ENCODE assay signal across 1 mouse cellular context in the genomic region with DNA sequence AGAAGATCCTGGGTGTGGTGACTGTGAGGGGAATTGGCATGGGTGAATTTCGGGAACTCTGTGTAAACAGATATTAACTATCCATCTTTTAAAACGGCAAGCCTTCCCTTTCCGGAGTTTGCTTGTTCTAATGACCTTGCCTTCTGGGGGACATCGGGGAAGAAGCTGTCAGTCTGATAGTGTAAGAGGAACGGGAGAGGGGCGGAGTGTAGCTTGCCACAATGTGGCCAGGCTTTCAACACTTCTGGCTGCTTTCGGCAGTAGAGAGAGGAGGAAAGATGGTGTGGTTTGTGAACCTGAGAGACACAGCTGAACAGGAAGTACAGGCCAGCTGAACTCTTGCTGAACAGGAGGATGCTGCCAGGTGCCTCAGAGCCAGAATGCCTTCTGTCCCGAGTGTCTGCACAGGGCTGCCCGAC.
TF ChIP-seq lines count a peak whose summit lies in the region.

No protein-coding gene starts in this region.

TF ChIP-seq in CH12.LX, 34 proteins besides CTCF, POLR2A, EP300 and RAD21 (continued from another document):
- TF ChIP-seq ZKSCAN1 (IDR thresholded peaks at IDR 0.05; ENCODE audit: borderline replicate concordance, low read depth, low read length), result no peak
- no peak for TF ChIP-seq NRF1 (IDR thresholded peaks at IDR 0.05; ENCODE audit: low read depth, low read length)
- no peak for TF ChIP-seq ZNF384 (IDR thresholded peaks at IDR 0.05; ENCODE audit: low read depth, low read length)
- no peak for TF ChIP-seq MAZ (IDR thresholded peaks at IDR 0.05; ENCODE audit: low read depth, low read length)
- TF ChIP-seq GABPA (IDR thresholded peaks at IDR 0.05; ENCODE audit: insufficient replicate concordance, low read depth, low read length), result no peak
- no peak for TF ChIP-seq JUND (conservative IDR thresholded peaks at IDR 0.05; ENCODE audit: low read depth, low read length)
- TF ChIP-seq BHLHE40 (IDR thresholded peaks at IDR 0.05; ENCODE audit: low read depth, low read length), result no peak
- no peak for TF ChIP-seq RCOR1 (conservative IDR thresholded peaks at IDR 0.05; ENCODE audit: low read depth, low read length)
- peak; percentile 99 for TF ChIP-seq TCF12 (IDR thresholded peaks at IDR 0.05; ENCODE audit: low read depth, low read length)
- TF ChIP-seq MYC (IDR thresholded peaks at IDR 0.05; ENCODE audit: low read depth, low read length), result peak; percentile 67; the same call in 1 of the 2 replicates
- TF ChIP-seq CHD1 (IDR thresholded peaks at IDR 0.05; ENCODE audit: low read depth, low read length), result no peak
- TF ChIP-seq ELF1 (IDR thresholded peaks at IDR 0.05; ENCODE audit: low read depth, low read length), result peak; percentile 53; the same call in 1 of the 2 replicates
- TF ChIP-seq CHD2 (IDR thresholded peaks at IDR 0.05; ENCODE audit: low read length), result no peak
- no peak for TF ChIP-seq USF2 (conservative IDR thresholded peaks at IDR 0.05; ENCODE audit: low read depth, low read length)
- TF ChIP-seq NELFE (IDR thresholded peaks at IDR 0.05; ENCODE audit: low read depth, low read length), result no peak
- TF ChIP-seq USF1 (IDR thresholded peaks at IDR 0.05; ENCODE audit: low read depth, low read length), result no peak
- TF ChIP-seq E2F4 (IDR thresholded peaks at IDR 0.05; ENCODE audit: insufficient replicate concordance, low read depth, low read length), result no peak
- TF ChIP-seq MAFK (IDR thresholded peaks at IDR 0.05; ENCODE audit: insufficient replicate concordance, low read length), result no peak
- no peak; the same call in 1 of the 2 replicates for TF ChIP-seq MAX (IDR thresholded peaks at IDR 0.05; ENCODE audit: low read length)
- no peak for TF ChIP-seq PAX5 (IDR thresholded peaks at IDR 0.05; ENCODE audit: low read length)
- no peak; the same call in 1 of the 2 replicates for TF ChIP-seq SIN3A (IDR thresholded peaks at IDR 0.05; ENCODE audit: low read length)
- TF ChIP-seq UBTF (IDR thresholded peaks at IDR 0.05; ENCODE audit: low read depth, low read length), result no peak
- TF ChIP-seq SMC3 (IDR thresholded peaks at IDR 0.05; ENCODE audit: low read depth, low read length), result no peak
- no peak for TF ChIP-seq KAT2A (IDR thresholded peaks at IDR 0.05; ENCODE audit: insufficient replicate concordance, low read length)
- TF ChIP-seq TBP (conservative IDR thresholded peaks at IDR 0.05; ENCODE audit: low read depth, low read length), result no peak
- no peak for TF ChIP-seq HCFC1 (IDR thresholded peaks at IDR 0.05; ENCODE audit: low read depth, low read length)
- no peak; the same call in none of the 2 replicates for TF ChIP-seq IRF4 (IDR thresholded peaks at IDR 0.05; ENCODE audit: low read depth, low read length)
